Mouse (Mus musculus) mature B cell (primary cell): ENCODE results near the gene Plekhb2.

Experiments
- in situ Hi-C: fragments of 300-500 bp; cut with MboI; formaldehyde crosslinking; loops from 2 replicates; pipeline ENCODE4 v1.14.3; 2019

The Plekhb2 gene

DNA sequence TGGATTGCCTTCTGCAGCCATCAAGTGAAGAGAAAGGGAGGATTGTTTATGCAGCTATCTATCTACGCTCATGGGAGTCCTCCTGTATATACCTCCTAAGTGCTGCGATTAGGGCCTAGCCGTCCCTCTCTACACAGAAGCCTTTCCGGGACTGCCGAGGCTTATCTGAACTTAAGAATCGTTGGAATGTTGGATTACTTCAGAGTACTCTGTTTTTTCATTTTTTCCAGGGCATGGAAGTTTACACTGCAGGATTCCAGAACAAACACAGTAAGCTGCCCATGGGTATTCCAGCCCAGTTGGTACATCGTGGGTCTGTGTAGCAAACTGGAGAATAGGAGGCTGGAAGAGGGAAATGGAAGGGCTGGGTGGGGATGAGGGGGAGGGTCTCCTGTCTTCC lies 14.5 kb downstream of the Plekhb2 start:
- in situ Hi-C loops: loop anchor here (25.0 kb wide), 1 partner anchor 427 kb away; the partner anchor contains the start of genes Ccdc115 and Imp4

DNA sequence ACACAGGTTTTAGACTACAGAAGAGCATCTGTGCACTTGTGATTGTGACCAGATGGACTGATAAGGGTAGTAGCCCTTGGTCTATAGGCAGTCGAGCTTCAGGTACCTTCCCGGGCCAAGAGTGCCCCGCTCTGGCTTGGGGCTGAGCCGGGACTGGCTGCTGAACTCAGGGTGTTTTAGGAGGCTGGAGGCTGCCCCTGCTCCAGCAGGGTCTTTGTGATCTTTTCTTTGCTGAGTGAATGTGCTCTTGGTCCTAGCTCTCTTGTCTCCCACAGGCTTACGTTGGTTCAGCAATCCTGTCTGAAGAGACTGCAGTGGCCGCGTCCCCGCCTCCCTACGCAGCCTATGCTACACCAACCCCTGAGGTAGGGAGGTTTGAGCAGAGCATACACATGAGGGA lies 16.1 kb downstream of the Plekhb2 start:
- in situ Hi-C loops: loop anchor here (25.0 kb wide), 1 partner anchor 429 kb away; the partner anchor contains the start of genes Ccdc115 and Imp4

DNA sequence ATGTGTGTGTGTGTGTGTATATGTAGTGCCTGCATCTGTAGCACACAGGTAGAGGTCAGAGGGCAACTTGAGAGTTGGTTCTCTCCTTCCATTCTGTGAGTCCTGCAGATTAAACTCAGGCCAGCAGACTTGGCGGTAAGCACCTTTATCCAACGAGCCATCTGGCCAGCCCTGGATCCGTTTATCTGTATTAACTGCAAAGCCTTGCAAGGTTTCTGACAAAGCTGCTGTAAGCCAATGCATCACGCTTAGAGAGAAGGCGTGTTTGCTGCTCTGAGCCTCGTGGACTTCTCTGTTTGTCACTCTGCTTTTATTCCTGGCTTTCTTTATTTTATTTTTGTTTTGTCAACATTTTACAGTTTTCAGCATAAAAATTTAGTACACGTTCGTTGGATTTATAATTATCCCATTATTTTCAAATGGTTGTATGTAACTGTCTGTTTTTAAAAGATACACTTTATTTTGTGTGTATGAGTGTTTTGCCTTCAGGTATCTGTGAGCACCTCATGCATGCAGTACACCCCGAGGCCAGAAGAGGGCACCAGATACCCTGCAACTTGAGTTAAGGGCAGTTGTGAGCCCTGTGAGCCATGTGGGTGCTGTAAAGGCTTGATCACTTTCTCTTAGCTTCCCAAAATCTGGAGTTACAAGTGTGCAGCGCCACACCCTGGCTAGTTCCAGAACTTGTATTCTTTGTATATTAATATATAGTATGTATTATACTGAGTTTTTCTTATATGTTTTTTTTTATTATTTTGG lies 17.2 kb downstream of the Plekhb2 start:
- in situ Hi-C loops: loop anchor here (25.0 kb wide), 1 partner anchor 430 kb away; the partner anchor contains the start of genes Ccdc115 and Imp4

DNA sequence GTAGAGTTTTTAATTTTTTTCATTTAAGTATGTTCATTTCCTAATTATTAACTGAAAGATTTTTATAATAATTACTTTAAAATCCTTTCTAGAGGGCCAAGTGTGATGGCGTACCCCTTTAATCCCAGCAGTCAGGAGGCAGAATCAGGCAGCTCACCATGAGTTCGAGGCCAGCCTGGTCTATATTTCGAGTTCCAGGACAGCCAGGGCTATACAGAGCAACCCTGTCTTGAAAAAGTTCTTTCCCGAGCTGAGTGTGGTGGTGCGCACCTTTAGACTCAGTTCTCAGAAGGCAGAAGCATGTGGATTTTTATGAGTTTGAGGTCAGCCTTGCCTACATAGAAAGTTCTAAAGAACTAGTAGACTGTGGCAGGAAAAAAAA lies 17.8 kb downstream of the Plekhb2 start:
- in situ Hi-C loops: loop anchor here (25.0 kb wide), 1 partner anchor 430 kb away; the partner anchor contains the start of genes Ccdc115 and Imp4

DNA sequence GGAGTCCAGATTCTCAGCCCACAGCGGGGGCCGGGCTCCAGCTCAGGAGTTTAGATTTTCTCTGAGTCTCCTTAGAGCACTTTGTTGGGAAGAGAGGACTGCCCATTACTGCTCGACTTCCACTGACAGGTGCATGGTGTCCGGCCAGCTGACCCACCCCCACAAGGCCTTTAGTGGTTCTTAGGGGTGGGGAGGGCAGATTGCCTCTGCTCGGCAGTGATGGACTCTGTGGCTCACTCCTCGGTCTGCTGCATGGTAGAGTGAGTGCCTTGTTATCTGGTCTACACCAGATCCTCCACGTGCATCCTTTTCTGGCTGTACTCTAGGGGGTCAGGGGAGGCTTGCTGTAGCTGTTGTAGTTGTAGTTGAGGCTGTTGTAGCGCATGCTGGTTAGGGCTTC lies 18.6 kb downstream of the Plekhb2 start:
- in situ Hi-C loops: loop anchor here (25.0 kb wide), 1 partner anchor 431 kb away; the partner anchor contains the start of genes Ccdc115 and Imp4

DNA sequence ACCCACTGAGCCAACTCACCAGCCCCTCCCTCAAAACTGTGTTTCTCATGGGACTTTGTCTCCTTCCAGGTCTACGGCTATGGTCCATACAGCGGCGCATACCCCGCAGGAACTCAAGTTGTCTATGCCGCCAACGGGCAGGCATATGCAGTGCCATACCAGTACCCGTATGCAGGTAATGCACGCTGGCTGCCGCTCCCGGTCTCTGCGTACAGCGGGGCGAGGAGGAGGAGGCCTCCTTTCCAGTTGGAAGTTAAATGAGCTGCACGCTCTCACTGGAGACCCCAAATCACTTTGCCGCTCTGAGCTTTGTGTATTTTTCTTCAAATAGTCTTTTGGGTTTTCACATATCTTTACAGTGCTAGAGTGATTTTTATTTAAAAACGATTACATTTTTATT lies 19.5 kb downstream of the Plekhb2 start:
- in situ Hi-C loops: loop anchor here (25.0 kb wide), 1 partner anchor 432 kb away; the partner anchor contains the start of genes Ccdc115 and Imp4

DNA sequence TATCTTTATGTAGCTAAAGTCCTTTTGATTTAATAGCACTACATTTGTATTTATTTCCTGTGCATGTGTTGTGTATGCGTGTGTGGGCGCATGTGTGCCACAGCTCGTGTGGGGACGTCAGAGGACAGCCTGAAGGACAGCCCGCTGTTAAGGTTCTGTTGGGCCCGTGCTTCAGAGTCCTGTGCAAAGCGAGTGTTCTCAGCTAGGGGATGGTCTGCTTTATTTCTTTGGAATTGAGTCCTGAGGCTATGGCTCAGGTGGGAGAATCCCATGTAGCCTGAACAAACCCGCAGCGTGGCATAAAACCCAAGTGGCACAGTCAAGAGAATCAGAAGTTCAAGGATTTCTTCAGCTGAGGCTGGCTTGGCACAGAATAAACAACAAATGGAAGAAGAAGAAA lies 21.4 kb downstream of the Plekhb2 start:
- in situ Hi-C loops: loop anchor here (10.0 to 25.0 kb wide), 2 partner anchors 126 to 434 kb away; partner anchors contain the start of genes Ccdc115 and Imp4

DNA sequence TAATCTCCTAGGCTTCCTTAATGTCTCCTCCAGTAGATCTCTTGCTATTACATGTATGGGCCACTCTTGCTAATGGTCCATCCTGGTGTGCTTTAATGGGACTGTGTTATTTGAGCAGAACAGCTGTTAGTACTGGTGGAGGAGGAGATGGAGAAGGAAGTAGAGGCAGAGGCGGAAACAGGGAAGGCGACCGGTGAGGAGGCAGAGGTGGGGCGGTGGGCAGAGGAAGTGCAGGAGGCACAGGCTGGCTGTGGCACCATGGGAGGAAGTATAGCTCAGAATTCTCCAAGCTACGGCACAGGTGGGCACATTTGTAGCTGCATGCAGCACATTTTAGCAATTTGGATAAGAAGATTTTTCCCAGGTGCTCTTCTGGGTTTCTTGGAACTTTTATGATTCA lies 23.8 kb downstream of the Plekhb2 start:
- in situ Hi-C loops: loop anchor here (10.0 to 25.0 kb wide), 2 partner anchors 129 to 436 kb away; partner anchors contain the start of genes Ccdc115 and Imp4

DNA sequence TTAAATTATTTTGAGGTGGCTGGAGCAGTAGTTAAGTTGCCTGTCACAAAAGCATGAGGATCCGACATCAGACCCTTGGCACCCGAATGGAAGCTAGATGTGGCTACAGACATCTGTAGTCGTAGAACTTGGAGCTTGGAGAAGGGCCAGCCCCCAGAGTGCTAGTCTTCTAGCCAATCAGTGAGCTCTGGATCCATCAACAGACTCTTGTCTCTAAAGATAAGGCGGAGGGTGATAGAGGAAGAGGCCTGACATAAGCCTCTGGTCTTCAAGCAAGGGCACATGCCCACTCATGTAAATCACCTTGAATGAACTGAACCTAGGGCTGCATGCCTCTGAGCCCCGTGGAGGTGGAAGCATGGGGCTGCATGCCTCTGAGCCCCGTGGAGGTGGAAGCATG lies 29.8 kb downstream of the Plekhb2 start:
- in situ Hi-C loops: loop anchor here (10.0 to 25.0 kb wide), 2 partner anchors 135 to 667 kb away; no protein-coding TSS in a partner anchor

DNA sequence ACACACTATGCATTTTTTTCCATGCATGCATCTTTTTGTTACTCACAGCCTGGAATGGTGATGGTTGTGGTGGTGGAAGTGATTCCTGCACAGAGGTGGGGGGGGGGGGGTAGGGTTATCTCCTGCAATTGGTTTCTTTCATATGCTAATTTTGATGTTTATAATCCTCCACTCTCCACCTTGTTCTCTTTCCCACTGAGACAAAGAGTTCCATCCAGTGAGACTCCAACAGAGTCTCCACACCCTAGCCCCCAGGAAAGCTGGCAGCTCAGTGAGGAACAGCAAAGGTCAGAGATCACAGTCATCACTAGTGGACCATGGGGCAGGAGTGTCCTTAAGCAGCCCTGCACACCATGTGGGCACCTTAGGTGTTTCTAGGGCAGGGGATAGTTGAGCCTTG lies 34.0 kb downstream of the Plekhb2 start:
- in situ Hi-C loops: loop anchor here (25.0 kb wide), 1 partner anchor 671 kb away; no protein-coding TSS in a partner anchor

DNA sequence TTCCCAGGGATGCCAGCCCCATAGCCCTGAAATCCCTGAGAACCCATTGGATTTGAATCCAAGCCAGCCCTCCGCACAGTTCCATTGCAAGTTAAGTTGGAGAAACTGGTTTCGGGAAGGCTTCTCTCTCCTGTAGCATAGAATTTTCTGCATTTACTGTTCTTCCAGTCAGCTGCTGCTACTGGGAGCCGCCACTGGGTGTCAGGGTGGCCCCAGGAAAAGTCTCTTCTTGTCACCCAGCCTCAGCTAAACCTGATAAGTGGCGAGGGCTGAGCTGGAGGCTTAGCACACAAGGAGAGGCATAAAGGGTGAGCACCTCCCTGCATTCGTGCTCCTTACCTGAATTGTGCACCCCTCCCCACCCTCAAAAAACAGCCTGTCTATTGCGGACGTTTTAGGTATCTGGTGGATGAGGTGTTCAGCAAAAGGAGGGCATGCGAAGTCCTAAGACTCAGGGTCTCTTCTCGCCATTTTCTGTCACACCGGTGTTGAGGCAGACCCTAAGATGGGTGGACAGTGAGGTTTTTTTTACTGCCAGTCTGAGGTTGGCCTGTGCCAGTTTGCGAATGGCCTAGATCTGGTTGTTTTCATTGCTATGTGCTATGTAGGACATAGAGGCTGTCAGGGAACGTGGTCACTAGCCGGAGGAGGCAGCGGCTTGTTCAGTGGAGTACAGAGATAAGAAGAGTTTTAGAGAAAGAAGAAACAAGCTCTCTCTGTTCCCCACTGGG lies 41.9 kb downstream of the Plekhb2 start:
- in situ Hi-C loops: loop anchor here (25.0 kb wide), 1 partner anchor 679 kb away; no protein-coding TSS in a partner anchor

DNA sequence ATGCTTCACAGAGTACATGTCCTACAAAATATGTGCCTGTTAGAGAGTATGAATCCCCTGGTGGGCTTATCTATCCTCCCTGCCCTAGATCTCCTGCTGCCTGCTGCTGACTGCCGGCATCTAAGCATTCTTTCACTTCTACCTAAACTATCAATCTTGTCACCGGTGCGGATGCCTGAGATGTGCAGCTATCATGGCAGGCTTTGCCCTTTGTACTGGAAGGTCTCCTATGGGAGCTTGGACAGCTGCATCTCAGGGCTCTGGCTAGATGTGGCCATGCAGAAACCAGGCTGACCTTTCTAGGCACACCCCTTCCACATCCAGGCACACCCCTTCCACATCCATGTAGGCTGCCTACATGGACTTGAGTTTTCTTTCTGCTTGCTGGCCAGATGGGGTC lies 42.7 kb downstream of the Plekhb2 start:
- in situ Hi-C loops: loop anchor here (25.0 kb wide), 1 partner anchor 680 kb away; no protein-coding TSS in a partner anchor

DNA sequence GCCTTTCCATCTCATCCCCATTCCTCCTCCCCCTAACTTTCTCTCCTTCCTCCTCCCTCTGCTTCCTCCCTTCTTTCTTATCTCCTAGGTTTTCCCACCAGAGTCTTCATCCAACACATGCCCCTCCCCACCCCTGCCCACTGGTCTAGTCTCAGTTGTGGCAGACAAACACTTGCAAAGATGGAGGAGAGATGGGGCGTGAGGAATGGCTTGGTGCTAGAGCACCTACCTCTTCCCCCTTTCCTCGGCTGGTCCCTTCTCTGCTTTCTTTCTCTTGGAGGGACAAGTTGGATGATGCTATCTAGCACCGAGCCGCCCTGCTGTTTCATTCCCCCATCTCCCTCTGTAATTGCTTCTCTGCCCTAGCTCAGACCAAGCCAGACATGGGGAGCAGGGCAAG lies 43.6 kb downstream of the Plekhb2 start:
- in situ Hi-C loops: loop anchor here (25.0 kb wide), 1 partner anchor 681 kb away; no protein-coding TSS in a partner anchor

DNA sequence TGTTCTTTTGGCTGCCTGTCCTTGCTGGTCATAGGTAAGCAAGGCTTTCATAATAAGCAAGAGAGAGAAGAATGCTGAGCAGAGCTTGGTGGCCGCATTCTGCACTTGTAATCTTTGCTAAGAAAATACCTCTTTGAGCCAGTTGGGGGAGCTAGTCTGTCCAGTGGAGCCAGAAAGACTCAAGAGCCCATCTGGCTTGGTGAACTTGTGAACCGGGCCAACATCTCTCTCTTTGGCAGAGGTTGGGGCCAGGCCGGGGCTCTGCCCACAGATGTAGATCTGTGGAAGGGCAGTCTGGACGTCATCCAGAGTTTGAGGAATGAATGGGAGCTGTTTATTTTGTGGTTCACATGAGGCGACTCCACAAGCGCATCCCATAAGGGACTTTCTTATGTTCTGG lies 44.1 kb downstream of the Plekhb2 start:
- in situ Hi-C loops: loop anchor here (25.0 kb wide), 1 partner anchor 682 kb away; no protein-coding TSS in a partner anchor

DNA sequence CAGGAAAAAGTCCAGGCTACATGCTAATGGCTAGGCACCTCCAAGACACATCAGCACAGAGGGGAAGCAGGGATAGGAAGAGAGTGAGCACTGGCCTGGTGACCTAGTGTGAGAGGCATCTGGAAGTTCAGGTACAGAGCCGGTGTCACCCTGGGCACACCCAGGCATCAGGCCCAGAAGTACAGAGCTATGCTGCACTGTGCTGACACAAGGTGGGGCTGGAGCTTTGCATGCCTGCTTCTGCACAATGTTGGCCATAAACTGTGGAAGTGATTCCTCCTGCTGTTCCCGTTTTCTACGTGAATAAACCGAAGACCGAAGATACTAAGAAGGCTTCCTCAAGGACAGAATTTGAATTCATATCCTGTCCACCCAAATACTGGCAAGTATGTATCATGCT lies 46.3 kb downstream of the Plekhb2 start:
- in situ Hi-C loops: loop anchor here (25.0 kb wide), 1 partner anchor 684 kb away; no protein-coding TSS in a partner anchor

DNA sequence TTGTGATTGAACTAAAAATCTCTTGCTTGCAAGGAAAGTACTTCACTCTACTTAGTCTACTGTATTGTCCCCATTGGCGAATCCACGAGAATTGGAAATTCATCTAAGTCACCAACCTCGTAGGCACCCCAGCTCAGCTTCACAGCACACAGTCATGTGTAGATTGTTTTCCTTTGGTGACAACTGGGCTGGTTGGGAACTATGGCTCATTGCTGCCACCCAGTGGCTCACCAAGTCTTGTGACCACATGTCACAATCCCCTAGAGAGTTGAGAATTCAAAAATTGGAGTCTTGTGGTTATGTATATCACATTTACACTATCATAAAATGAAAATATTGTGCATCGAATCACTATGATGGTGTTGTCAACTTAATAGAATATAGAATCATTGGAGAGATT lies 47.1 kb downstream of the Plekhb2 start:
- in situ Hi-C loops: loop anchor here (25.0 kb wide), 1 partner anchor 685 kb away; no protein-coding TSS in a partner anchor

DNA sequence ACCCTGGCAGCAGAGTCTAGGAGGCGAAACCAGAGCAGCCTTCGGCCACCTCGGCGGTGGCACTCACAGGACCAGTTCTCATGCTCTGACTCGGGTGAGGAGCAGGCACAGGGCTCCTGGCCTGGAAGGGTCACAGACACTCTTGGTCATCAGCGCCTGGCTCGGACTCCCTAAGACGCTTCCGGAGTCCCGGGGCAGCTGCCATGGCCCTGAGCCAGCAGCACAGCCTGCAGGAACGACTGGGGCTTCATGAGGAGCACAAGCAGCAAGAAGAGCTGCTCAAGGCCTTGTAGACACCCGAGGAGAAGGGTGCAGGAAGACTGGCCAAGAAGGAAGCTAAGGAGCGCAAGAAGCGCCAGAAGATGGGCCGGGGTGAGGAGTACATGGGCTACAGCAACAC lies 78.9 kb downstream of the Plekhb2 start:
- in situ Hi-C loops: no loop called here
